Mouse (Mus musculus) limb, embryonic 13.5 days (tissue): ENCODE data around the gene Cox17. TPM values are rescaled to one million over a fixed set of nuclear protein-coding genes. Genes with fewer than 3 reads are reported as not detected.

Source experiments
- ATAC-seq: fragments of 200-750 bp; cut with Nextera tagmentation; 2 replicates; pipeline ENCODE4 v1.8.0; 2017; ENCODE audit warnings: low read depth, moderate number of reproducible peaks, moderate TSS enrichment; ENCODE audit not compliant: low FRiP score
- H3K27ac ChIP-seq: fragments of 300-500 bp; sonication (generic); 2 replicates; pipeline ENCODE4 v1.5.1; 2015; ENCODE audit warnings: inconsistent platforms, mild to moderate bottlenecking, moderate library complexity
- H3K27me3 ChIP-seq: fragments of 300-500 bp; sonication (generic); 2 replicates; pipeline ENCODE4 v1.6.1; 2015; ENCODE audit warnings: mild to moderate bottlenecking, inconsistent platforms
- H3K36me3 ChIP-seq: fragments of 300-500 bp; sonication (generic); 2 replicates; pipeline ENCODE4 v1.6.1; 2015; ENCODE audit warnings: inconsistent platforms, mild to moderate bottlenecking, moderate library complexity
- H3K4me1 ChIP-seq: fragments of 300-500 bp; sonication (generic); 2 replicates; pipeline ENCODE4 v1.6.1; 2015; ENCODE audit warnings: inconsistent platforms
- H3K4me2 ChIP-seq: fragments of 300-500 bp; sonication (generic); replicated peaks from 2 replicates; pipeline ENCODE4 v1.6.1; 2015; ENCODE audit warnings: inconsistent platforms, mild to moderate bottlenecking, moderate library complexity
- H3K4me3 ChIP-seq: fragments of 300-500 bp; sonication (generic); 2 replicates; pipeline ENCODE4 v1.5.1; 2015; ENCODE audit warnings: moderate library complexity, mild to moderate bottlenecking, inconsistent platforms
- H3K9ac ChIP-seq: fragments of 300-500 bp; sonication (generic); 2 replicates; pipeline ENCODE4 v1.6.1; 2015; ENCODE audit warnings: mild to moderate bottlenecking, inconsistent platforms
- H3K9me3 ChIP-seq: fragments of 300-500 bp; sonication (generic); 2 replicates; pipeline ENCODE4 v1.6.1; 2016; ENCODE audit warnings: inconsistent platforms
- WGBS: fragments of 180-500 bp; shearing (Covaris S2); methylation state at CpG from one replicate; pipeline ENCODE4 v1.1.7; 2015; 5-methylcytosine and 5-hydroxymethylcytosine counted together
- polyA plus RNA-seq: library from polyadenylated mRNA; unstranded; fragments of >200 nt; fragmentation: Nextera tagmentation; extraction: Ambion mirVana; gene quantifications from 2 replicates; pipeline ENCODE4 v1.2.1, GENCODE M21; 2015

The Cox17 gene
- polyA plus RNA-seq, 1 experiment from 2014 or later: 98.8 TPM

DNA sequence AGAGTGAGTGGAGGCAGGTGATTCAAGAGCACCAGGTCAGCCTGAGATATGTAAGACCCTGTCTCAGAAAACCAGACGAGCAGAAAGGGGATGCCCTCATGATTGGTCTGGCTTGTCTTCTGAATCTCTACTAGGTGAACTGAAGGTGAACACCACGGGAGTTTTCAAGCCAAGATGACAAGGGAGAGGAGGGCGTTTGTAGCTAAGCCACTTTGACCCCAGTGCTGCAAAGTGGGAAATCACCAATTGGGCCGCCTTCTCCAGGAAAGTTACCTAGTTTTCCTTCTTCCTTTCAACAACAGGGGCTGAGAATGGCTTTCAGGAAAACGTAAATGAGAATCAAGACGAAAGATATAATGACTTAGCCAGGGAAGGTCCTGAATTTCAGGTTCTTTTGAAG lies 42.0 kb downstream of the Cox17 start:
- no peak overlapping the region for H3K4me2 ChIP-seq
- H3K4me3 ChIP-seq: no peak overlapping the region
- H3K27me3 ChIP-seq: no peaks in the 10 kb centered on the region
- no peak overlapping the region for H3K27ac ChIP-seq
- H3K4me1 ChIP-seq: no peaks in the 10 kb centered on the region
- H3K9me3 ChIP-seq: no peaks in the 10 kb centered on the region
- WGBS: 67% methylated on average over 6 of the region's 6 CpGs
- H3K9ac ChIP-seq: no peak overlapping the region
- H3K36me3 ChIP-seq: no peaks in the 10 kb centered on the region
- ATAC-seq: no peak

DNA sequence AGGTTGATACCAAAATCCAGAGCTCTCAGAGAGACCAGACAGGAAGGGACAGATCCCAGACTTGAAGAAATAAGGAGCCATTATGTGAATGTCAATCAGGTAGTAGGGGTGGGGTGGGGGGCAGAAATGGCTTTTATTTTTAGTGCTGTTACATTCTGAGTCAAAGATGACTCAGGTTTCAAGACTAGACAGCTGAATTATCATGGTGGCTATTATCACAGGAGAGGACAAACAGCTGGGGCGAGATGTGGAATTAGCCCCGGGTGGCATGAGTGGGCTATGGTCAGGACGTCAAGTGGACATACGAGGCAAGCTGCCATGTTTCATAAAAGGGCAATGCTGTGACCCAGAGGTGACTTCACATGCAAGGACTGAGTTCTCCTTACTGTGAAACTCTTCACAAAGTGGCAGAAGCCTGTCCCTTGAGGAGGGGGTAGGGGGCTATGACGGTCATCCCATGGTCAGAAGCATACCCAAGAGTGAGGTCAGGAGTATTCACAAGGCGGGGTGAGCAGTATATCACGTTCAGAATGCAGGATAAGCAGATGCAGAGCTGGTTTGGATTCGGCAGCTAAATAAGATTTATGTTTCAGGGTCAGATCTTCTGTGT lies 42.6 kb downstream of the Cox17 start:
- H3K36me3 ChIP-seq: no peaks in the 10 kb centered on the region
- ATAC-seq: no peak
- no peak overlapping the region for H3K4me3 ChIP-seq
- H3K9me3 ChIP-seq: no peaks in the 10 kb centered on the region
- H3K27me3 ChIP-seq: no peaks in the 10 kb centered on the region
- H3K4me2 ChIP-seq: no peak overlapping the region
- no peak overlapping the region for H3K9ac ChIP-seq
- no peaks in the 10 kb centered on the region for H3K4me1 ChIP-seq
- WGBS: 81% methylated on average over 8 of the region's 8 CpGs
- no peak overlapping the region for H3K27ac ChIP-seq

DNA sequence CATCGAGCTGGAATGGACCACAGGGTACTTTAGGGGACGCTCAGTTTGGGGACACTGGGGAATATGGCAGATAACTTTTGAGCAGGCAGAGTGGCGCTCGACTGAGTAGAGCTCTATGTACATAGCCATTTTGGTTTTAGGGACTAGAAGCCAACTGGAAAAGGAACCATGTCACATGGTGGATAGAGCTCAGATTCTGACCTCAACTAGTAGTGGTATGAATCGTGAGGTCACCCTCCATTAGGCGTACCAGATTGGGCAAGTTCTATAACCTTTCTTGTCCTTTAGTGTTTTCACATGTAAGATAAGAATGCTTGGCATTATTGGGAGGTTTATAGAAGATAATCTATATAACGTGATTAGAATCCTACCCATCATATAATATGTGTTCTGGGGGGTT lies 43.5 kb downstream of the Cox17 start:
- H3K4me1 ChIP-seq: peaks cover 8% of the 10 kb centered on the region; the same call in 1 of the 2 replicates
- no peak for ATAC-seq
- H3K9ac ChIP-seq: no peak overlapping the region
- H3K36me3 ChIP-seq: no peaks in the 10 kb centered on the region
- H3K4me2 ChIP-seq: no peak overlapping the region
- WGBS: 90% methylated on average over 7 of the region's 7 CpGs
- no peak overlapping the region for H3K27ac ChIP-seq
- no peaks in the 10 kb centered on the region for H3K9me3 ChIP-seq
- H3K4me3 ChIP-seq: no peak overlapping the region
- no peaks in the 10 kb centered on the region for H3K27me3 ChIP-seq

DNA sequence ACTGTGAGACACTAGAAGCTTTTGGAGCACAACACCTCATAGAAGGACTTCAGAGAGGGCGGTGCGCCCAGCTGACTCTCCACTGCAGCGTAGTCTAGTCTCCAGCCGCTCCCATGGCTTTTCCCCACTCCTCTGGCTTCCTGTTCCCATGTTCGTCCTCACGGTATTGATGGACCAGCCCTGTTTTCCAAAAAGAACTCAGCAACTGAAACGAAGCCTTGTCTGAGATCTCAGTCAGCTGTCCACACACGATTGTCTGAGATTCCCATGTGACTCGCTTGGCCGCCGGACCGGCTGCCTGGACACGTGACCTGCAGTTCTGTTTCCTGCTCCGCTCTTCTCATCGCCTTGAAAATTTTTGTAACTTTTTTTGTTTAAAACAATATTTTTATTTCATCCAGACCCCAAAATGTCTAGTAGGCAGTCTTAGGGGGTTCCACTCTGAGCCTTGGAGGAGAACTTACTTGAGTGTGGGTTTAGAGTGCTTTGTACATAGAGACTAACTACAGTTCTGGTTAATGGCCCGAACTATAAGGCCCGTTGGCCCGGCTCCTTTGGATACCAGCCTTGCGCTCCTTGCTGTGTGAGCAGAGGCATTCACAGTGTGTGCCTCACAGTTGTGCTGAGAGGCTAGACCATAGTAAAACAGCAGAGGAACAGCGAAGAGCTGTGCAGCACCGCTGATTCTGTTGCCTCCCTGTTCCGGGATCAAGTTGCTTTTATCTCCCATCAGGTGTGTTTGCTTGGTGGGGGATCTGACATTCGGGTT lies 45.5 kb downstream of the Cox17 start:
- Histone ChIP-seq H3K4me1 (peaks cover 22% of the 10 kb centered on the region), H3K36me3 (no peaks in the 10 kb centered on the region), H3K9ac (no peak overlapping the region), H3K27ac (no peak overlapping the region), H3K4me3 (no peak overlapping the region), H3K9me3 (no peaks in the 10 kb centered on the region), H3K4me2 (no peak overlapping the region; the same call in 1 of the 2 replicates), H3K27me3 (no peaks in the 10 kb centered on the region)
- no peak for ATAC-seq
- WGBS: 77% methylated on average over 23 of the region's 23 CpGs

DNA sequence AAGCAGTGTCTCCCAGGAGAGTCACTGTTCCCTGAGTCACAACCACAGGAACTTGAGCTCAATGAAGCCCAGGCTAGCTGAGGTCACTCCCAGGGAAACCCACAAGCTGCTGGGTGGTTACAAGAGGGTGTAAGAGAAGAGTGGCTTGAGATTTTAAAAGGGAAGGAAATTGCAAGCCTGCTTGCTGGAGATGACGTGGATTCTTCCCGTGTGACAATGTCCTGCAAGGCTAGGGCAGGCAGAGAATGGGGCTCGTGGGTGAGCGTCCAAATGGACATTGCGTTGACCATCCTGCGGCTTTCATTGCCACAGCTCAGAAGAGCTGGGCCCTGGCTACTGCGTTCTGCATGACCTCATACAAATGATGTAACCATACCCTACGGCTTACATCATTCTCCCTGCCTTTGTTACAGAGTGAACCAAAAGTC lies 47.4 kb downstream of the Cox17 start:
- no peak overlapping the region for H3K4me3 ChIP-seq
- no peak overlapping the region for H3K9ac ChIP-seq
- no peak overlapping the region for H3K27ac ChIP-seq
- H3K9me3 ChIP-seq: no peaks in the 10 kb centered on the region
- no peaks in the 10 kb centered on the region for H3K36me3 ChIP-seq
- H3K4me2 ChIP-seq: no peak overlapping the region
- 90% methylated on average over 8 of the region's 8 CpGs for WGBS
- no peaks in the 10 kb centered on the region for H3K27me3 ChIP-seq
- peaks cover 23% of the 10 kb centered on the region for H3K4me1 ChIP-seq
- no peak for ATAC-seq

DNA sequence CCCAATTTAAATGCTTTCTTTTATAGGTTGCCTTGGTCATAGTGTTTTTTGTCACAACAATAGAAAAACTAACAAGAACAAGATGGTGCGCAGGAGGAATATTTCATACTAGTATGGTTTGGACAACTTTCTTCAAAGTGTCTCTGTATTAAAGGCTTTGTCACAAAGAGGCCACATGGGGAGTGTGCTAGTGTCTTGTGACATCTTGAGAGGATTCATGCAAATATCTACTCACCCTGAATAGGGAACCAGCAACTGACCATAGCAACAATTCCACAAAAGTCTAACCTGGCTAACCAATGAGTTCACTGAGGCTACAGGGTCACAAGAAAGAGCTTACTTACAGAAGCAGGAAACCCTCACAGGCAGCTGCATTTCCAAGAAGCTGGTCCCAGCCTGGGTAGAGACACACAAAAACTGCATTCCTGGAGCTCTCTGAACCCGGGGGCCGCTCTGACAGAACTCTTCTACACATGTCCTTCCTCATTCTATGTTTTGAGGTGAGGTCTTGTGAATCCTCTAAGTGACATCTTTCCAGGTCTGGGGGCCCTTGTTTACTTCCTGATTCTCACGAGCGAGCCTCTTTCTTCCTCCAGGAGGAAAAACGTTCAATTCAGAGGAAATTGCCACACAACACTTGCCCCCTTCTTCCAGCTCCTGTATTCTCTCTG lies 48.4 kb downstream of the Cox17 start:
- Histone ChIP-seq H3K27me3 (no peaks in the 10 kb centered on the region), H3K4me3 (no peak overlapping the region), H3K4me2 (no peak overlapping the region), H3K9ac (no peak overlapping the region), H3K4me1 (peaks cover 32% of the 10 kb centered on the region), H3K9me3 (no peaks in the 10 kb centered on the region), H3K27ac (no peak overlapping the region), H3K36me3 (no peaks in the 10 kb centered on the region)
- no peak for ATAC-seq
- WGBS: 64% methylated on average over 6 of the region's 6 CpGs

DNA sequence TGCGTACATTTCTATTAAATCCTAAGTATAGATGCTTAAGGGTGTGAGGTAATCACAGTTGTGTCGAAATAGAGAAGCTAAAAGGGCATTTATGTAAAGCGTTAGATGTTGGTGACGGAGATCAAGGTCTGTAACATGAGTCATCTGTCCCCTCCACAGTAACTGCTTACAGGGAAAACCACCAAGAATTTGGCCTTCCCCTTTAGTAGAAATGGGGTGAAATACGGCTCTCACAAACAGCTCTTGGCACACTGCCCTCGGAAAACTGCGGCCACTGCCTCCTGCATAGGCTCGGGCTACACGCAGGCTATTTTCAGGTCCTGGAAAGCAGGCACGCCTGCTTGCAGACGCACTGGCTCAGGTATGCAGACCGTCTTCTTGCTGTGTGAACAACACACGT lies 49.4 kb downstream of the Cox17 start:
- WGBS: 24% methylated on average over 13 of the region's 13 CpGs
- Histone ChIP-seq H3K36me3 (no peaks in the 10 kb centered on the region), H3K4me1 (peaks cover 34% of the 10 kb centered on the region), H3K9ac (no peak overlapping the region; the same call in 1 of the 2 replicates), H3K27me3 (no peaks in the 10 kb centered on the region), H3K27ac (peak overlapping the region; percentile 44; the same call in 1 of the 2 replicates), H3K9me3 (no peaks in the 10 kb centered on the region), H3K4me3 (no peak overlapping the region), H3K4me2 (peak overlapping the region; percentile 47)
- ATAC-seq: peak; percentile 64

DNA sequence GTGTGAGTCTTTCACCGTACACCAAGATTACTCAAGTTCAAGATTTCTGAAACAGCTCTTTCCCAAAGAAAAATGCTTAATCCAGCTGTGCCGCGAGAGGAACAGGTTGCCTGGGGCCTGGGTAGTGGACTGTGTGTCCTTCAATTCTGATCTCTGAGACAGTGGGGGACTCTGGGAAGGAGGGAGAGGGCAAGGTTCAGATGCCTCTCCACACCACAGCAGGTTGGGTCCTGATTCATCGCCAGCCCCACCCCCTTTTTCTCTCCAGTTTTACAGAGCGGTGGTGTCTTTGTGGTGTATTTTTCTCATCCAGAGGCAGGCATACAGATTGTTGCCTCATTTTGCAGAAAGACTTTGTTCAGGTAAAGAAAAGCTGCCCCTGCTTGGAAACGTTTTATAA lies 51.5 kb downstream of the Cox17 start:
- Histone ChIP-seq H3K9ac (no peak overlapping the region), H3K4me2 (no peak overlapping the region), H3K36me3 (no peaks in the 10 kb centered on the region), H3K9me3 (no peaks in the 10 kb centered on the region; the same call in 1 of the 2 replicates), H3K4me3 (no peak overlapping the region), H3K27ac (no peak overlapping the region), H3K4me1 (peaks cover 34% of the 10 kb centered on the region), H3K27me3 (no peaks in the 10 kb centered on the region)
- ATAC-seq: no peak
- WGBS: 92% methylated on average over 6 of the region's 6 CpGs

DNA sequence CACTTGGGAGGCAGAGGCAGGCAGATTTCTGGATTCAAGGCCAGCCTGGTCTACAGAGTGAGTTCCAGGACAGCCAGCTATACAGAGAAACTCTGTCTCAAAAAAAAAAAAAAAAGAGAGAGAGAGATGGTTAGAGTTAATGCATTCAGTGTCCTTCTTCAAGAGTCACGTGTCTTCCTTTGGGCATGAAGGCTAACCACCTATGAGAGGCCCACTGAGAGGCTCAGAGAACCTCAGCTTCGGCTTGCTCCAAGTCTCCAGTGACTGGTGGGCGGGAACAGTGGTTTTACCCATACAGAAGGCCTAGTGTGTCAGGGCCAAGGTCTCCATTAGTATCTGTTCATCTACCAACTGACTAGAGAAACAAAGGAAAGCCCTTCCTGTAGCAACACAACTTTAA lies 52.3 kb downstream of the Cox17 start:
- Histone ChIP-seq H3K4me2 (peak overlapping the region; percentile 61), H3K9ac (0 out of 2 replicates have a peak overlapping the region, but pooled peaks have one; percentile 31)
- ATAC-seq: no peak

DNA sequence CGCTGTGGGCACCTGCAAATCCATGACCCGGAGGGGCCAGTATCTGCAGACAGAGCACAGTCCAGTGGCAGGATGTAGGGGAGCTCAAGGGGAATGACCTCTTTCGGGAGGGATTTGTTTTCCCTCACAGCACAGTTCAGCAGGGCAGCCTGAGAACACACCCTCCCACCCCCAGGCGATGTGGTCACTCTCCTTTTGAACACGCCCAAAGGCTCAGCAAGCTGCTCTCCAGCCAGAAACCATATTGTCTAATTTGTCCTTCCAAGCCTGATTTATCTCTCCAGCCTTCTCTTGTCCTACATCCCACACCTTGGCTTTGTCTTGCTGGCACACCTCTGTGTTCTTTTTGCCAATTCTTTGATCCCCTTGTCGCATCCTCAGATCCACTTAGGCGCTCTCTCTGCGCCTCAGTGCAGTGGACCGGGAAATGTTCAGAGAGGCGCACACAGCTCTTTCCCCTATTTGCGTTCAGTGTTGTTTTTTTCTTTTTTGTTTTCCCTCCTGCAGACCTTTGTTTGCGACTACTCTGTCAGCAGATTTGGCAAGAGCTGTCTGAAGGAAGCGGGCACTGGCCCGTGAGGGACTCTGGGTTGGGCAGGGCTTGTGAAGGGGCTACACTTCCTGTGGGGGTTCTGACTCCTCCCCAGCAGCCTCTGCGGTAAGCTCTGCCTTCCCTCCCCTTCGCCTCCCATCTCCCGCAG lies 52.9 kb downstream of the Cox17 start:
- WGBS: 24% methylated on average over 17 of the region's 17 CpGs

More for the DNA sequence above, 52.3 kb downstream of the Cox17 start:
- Histone ChIP-seq H3K4me3 (no peak overlapping the region), H3K36me3 (no peaks in the 10 kb centered on the region), H3K27me3 (no peaks in the 10 kb centered on the region), H3K9me3 (no peaks in the 10 kb centered on the region; the same call in 1 of the 2 replicates), H3K4me1 (peaks cover 34% of the 10 kb centered on the region), H3K27ac (no peak overlapping the region; the same call in 1 of the 2 replicates)
- 82% methylated on average over 3 of the region's 3 CpGs for WGBS

DNA sequence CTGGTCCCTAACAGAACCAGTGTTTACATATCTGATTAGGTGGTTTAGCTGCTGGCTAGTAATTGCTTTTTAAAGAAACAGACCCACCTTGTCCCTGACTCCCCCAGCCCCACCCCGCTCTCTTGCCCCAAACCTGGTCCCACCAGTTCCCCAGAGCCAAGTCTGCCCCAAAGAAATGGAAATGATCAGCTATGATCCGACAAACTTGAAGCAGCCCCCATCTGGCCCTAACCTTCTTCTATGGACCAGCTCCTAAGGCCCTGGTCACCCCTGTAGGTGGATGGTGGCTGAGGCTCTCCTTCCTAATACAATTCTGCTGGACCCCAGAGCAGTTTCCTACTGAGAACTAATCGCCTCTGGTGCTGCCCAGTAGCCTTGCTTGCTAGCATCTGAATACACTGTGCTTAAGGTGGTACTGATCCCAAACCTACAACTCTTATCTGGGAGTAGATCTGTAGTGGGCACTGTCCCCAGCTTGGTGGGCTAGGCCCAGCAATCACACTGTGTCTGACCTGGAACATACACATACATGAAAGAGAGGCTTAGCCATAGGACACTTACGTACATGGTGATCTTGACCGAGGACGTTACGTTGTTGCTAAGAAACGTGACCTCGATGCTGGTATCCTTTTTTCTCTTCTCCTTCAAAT lies 53.6 kb downstream of the Cox17 start:
- 0 out of 2 replicates have a peak overlapping the region, but pooled peaks have one; percentile 22 for H3K27ac ChIP-seq
- H3K9ac ChIP-seq: 0 out of 2 replicates have a peak overlapping the region, but pooled peaks have one; percentile 31
- no peaks in the 10 kb centered on the region for H3K36me3 ChIP-seq
- H3K4me2 ChIP-seq: peak overlapping the region; percentile 61
- peaks cover 25% of the 10 kb centered on the region for H3K4me1 ChIP-seq
- peak overlapping the region; percentile 31; the same call in 1 of the 2 replicates for H3K4me3 ChIP-seq
- no peaks in the 10 kb centered on the region; the same call in 1 of the 2 replicates for H3K9me3 ChIP-seq
- 75% methylated on average over 9 of the region's 9 CpGs for WGBS
- no peaks in the 10 kb centered on the region for H3K27me3 ChIP-seq
- no peak for ATAC-seq

More for the DNA sequence above, 52.9 kb downstream of the Cox17 start:
- no peaks in the 10 kb centered on the region for H3K27me3 ChIP-seq
- no peaks in the 10 kb centered on the region for H3K36me3 ChIP-seq
- no peaks in the 10 kb centered on the region; the same call in 1 of the 2 replicates for H3K9me3 ChIP-seq
- H3K4me2 ChIP-seq: peak overlapping the region; percentile 61
- peak overlapping the region; percentile 55; the same call in 1 of the 2 replicates for H3K27ac ChIP-seq
- H3K9ac ChIP-seq: peak overlapping the region; percentile 31; the same call in 1 of the 2 replicates
- peaks cover 33% of the 10 kb centered on the region for H3K4me1 ChIP-seq
- H3K4me3 ChIP-seq: peak overlapping the region; percentile 31
- ATAC-seq: peak; percentile 81
